Mouse (Mus musculus) heart, embryonic 15.5 days (tissue): ENCODE results near the gene Raly. TPM values are rescaled to one million over a fixed set of nuclear protein-coding genes. Genes with fewer than 3 reads are reported as not detected.

Experiments used
- ATAC-seq: fragments of 200-750 bp; cut with Nextera tagmentation; replicated peaks from 2 replicates; pipeline ENCODE4 v1.8.0; 2017; ENCODE audit warnings: low read depth, moderate TSS enrichment; ENCODE audit not compliant: insufficient number of reproducible peaks, insufficient read depth, low FRiP score
- H3K27ac ChIP-seq: fragments of 300-500 bp; sonication (generic); 2 replicates; pipeline ENCODE4 v1.5.1; 2015; ENCODE audit warnings: mild to moderate bottlenecking, inconsistent platforms
- H3K27me3 ChIP-seq: fragments of 300-500 bp; sonication (generic); 2 replicates; pipeline ENCODE4 v1.6.1; 2015; ENCODE audit warnings: inconsistent platforms
- H3K36me3 ChIP-seq: fragments of 300-500 bp; sonication (generic); 2 replicates; pipeline ENCODE4 v1.6.1; 2015; ENCODE audit warnings: mild to moderate bottlenecking, inconsistent platforms
- H3K4me1 ChIP-seq: fragments of 300-500 bp; sonication (generic); replicated peaks from 2 replicates; pipeline ENCODE4 v1.6.1; 2015; ENCODE audit warnings: inconsistent platforms
- H3K4me2 ChIP-seq: fragments of 300-500 bp; sonication (generic); 2 replicates; pipeline ENCODE4 v1.6.1; 2015; ENCODE audit warnings: inconsistent platforms, mild to moderate bottlenecking, moderate library complexity
- H3K4me3 ChIP-seq: fragments of 300-500 bp; sonication (generic); 2 replicates; pipeline ENCODE4 v1.5.1; 2015; ENCODE audit warnings: mild to moderate bottlenecking, inconsistent platforms
- H3K9ac ChIP-seq: fragments of 300-500 bp; sonication (generic); 2 replicates; pipeline ENCODE4 v1.6.1; 2015; ENCODE audit warnings: mild to moderate bottlenecking, inconsistent platforms
- H3K9me3 ChIP-seq: fragments of 300-500 bp; sonication (generic); replicated peaks from 2 replicates; pipeline ENCODE4 v1.6.1; 2016; ENCODE audit warnings: inconsistent platforms
- WGBS: fragments of 180-500 bp; shearing (Covaris S2); methylation state at CpG from one replicate; pipeline ENCODE4 v1.1.7; 2015; ENCODE audit warnings: mixed read lengths; 5-methylcytosine and 5-hydroxymethylcytosine counted together
- polyA plus RNA-seq: library from polyadenylated mRNA; unstranded; fragments of >200 nt; fragmentation: Nextera tagmentation; extraction: Ambion mirVana; gene quantifications from 2 replicates; pipeline ENCODE4 v1.2.1, GENCODE M21; 2015

Raly gene
- polyA plus RNA-seq: 28.9 and 32.9 TPM in 2 replicates

DNA sequence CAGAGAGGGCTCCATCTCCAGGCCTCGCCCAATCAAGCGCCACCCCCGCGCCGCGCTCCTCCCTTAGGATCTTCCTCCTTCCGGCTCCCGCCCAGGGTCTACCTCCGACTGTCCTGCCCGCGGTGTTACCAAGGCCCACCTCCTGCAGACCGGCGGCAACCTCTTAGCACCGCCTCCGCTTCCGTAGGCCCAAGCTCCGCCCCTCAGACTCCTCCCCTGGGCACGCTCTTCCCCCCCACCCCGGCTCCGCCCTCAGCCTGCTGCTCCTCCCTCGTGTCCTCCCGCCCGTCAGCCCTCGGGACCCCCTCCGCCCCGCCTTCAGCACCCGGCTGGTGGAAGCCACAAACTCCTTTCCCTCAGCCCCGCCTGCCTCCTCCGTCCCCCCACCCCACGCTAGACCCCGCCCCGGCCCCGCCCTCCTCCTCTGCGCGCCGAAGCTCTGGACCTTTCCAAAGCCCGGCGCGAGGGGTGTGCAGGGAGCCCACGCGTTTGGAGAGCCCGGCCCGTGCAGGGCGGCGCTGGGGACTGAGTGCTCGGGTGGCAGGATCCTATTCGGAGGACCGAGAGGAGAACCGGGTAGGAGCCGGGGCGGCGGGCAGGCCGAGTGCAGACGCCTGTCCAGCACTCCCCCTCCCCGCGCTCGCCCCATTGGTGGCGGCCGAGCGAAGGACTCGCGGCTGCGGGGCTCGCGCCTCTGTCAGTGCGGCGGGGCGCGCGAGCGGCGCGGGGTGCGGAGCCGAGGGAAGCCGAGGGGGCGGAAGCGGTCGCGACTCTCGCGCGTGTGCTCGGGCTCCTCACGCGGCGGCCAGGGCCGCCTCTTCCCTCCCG, at the start of gene Raly, which contains the start of gene a:
Gene Raly (plus strand): TSS at position 441 of the 828 bp plus-strand sequence.
Gene a (plus strand): TSS at position 747 of the 828 bp plus-strand sequence.
- peak within 1 kb of the TSS; percentile 98 for H3K4me3 ChIP-seq
- peaks cover 36% of the 10 kb centered on the region for H3K4me1 ChIP-seq
- no peaks in the 10 kb centered on the region for H3K9me3 ChIP-seq
- H3K27ac ChIP-seq: peak within 1 kb of the TSS; percentile 95
- peak; percentile 95 for ATAC-seq
- H3K36me3 ChIP-seq: no peaks in the 10 kb centered on the region
- WGBS: 1% methylated on average over 83 of the region's 89 CpGs
- peak within 1 kb of the TSS; percentile 99 for H3K9ac ChIP-seq
- H3K4me2 ChIP-seq: peak within 1 kb of the TSS; percentile 66
- H3K27me3 ChIP-seq: no peaks in the 10 kb centered on the region

DNA sequence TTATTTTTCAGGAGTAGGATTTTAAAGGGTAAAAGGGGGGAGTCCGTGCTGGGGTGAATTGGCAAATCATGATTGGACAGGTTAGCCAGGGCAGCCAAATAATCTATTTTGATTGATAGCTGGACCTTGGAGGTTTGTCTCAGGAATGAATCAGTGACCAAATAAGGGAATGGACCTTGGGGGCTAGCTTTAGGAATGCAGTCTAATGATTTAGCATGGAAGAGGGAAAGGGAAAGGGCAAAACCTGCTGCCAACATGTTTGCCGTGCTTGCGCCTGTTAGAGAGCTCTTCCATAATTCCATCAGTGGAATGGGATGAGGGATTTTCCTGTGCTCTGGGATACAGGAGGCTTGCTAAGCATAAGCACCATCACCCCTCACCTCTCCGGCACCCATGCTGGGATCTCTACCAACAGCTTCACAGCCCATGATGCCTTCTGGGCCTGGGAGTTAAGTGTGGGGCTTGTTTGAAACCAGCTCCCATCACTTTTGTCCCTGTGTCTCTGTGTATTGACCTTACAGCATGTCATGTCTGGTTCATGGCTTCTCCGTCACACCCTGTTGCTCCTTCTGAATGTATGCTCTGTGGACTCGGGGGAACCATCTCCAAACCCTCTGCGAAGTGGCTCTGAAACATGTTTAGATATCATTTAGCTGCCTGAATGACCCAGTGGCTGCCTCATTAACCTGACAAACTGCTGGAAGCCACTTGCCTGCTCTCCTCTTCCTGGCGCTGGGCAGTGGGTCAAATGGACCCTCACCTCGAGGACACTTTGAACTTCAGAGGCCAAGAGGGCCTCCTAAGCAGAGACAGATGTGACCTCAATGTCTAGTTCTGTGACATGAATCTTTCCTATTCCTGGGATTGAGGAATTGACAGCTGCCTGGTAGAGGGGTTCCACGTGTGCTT, 47.7 kb upstream of the Raly start:
- Histone ChIP-seq H3K4me1 (no peaks in the 10 kb centered on the region), H3K4me3 (no peak overlapping the region), H3K36me3 (no peaks in the 10 kb centered on the region), H3K27me3 (no peaks in the 10 kb centered on the region), H3K4me2 (no peak overlapping the region), H3K9ac (no peak overlapping the region), H3K27ac (no peak overlapping the region), H3K9me3 (no peaks in the 10 kb centered on the region)
- ATAC-seq: no peak
- WGBS: 68% methylated on average over 10 of the region's 10 CpGs

DNA sequence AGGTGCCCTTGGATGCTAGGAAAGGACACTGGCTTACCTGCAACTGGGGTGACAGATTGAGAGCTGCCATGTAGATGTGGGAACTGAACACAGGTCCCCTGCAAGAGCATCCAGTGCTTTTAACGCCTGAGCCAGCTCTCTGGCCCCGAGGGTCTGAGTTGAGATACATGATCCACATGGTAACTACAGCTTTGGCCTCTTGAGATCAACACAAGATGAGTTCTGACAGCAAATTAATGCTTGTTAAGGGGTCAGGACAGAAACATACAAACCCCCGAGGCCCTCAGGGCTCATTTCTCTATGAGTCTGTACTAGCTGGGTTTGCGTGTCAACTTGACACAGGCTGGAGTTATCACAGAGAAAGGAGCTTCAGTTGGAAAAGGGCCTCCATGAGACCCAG, 47.0 kb upstream of the Raly start:
- Histone ChIP-seq H3K27ac (no peak overlapping the region), H3K9ac (no peak overlapping the region), H3K4me1 (no peaks in the 10 kb centered on the region), H3K4me3 (no peak overlapping the region), H3K36me3 (no peaks in the 10 kb centered on the region), H3K9me3 (no peaks in the 10 kb centered on the region), H3K27me3 (no peaks in the 10 kb centered on the region), H3K4me2 (no peak overlapping the region)
- 60% methylated on average over 4 of the region's 4 CpGs for WGBS
- no peak for ATAC-seq

DNA sequence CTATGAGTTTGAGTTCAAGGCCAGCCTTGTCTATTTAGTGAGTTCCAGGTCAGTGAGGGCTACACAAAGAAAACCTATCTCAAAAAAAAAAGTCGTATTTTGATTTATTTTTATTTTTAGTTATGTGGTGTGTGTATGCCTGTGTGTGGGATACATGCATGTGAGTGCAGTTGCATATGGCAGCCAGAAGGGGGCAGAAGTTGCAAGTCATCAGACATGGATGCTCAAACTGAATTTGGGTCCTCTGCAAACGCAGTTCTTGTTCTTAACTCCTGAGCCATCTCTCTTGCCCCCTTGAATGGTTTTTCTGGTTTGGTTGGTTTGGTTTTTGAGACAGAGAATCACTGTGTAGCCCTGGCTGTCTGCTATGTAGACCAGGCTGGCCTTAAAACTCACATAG, 42.5 kb upstream of the Raly start:
- H3K9ac ChIP-seq: no peak overlapping the region
- no peak for ATAC-seq
- H3K4me1 ChIP-seq: peaks cover 8% of the 10 kb centered on the region; the same call in 1 of the 2 replicates
- WGBS: 74% methylated on average over 2 of the region's 2 CpGs
- H3K9me3 ChIP-seq: no peaks in the 10 kb centered on the region
- H3K4me3 ChIP-seq: no peak overlapping the region
- no peak overlapping the region for H3K27ac ChIP-seq
- H3K27me3 ChIP-seq: no peaks in the 10 kb centered on the region
- H3K36me3 ChIP-seq: no peaks in the 10 kb centered on the region
- H3K4me2 ChIP-seq: no peak overlapping the region

DNA sequence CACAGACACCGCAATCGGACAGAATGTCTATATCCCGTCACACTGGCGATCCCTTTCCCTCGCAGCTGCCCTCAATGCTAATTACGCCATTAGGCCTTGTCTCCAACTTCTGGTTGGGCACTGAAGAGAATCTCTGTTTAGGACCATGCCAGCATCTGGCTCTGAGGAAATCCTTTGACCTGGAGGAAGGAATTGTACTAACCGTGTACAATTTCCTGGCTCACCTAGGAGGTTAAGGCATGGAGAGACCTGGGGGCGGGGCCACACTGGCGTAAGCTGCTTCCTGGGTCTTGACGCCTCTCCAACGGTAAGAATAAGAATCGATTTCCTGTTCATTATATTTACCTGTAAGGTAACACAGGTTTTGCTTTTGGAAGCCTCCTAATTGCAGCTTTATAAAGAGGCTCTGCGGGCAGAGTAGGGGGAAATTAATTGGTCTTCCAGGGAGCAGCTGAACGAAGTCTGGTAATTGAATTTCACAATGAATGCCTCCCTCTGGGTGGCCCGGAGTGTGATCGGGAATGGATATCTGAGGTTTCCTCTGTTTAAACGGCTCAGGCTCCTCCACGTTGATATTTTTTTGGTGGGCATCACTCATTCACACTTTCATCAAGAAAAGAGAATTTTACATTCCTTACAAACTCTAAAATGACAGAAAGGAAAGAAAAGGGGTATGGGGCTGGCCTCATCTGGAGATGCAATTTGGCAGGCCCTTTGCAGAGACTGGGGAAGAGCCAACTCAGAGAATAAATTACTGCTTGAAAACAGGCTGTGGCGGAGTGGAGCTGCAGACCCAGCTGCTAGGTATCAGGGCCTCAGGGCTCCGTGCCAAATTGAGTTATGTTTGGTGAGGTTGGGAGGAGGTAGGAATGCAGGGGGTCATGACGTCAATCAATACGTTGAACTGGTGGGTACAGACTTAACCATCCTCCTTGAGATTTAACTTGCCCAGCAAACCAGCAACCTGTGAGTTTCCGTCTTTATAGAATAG, 41.6 kb upstream of the Raly start:
- no peak overlapping the region for H3K4me3 ChIP-seq
- WGBS: 60% methylated on average over 23 of the region's 23 CpGs
- no peak overlapping the region for H3K4me2 ChIP-seq

DNA sequence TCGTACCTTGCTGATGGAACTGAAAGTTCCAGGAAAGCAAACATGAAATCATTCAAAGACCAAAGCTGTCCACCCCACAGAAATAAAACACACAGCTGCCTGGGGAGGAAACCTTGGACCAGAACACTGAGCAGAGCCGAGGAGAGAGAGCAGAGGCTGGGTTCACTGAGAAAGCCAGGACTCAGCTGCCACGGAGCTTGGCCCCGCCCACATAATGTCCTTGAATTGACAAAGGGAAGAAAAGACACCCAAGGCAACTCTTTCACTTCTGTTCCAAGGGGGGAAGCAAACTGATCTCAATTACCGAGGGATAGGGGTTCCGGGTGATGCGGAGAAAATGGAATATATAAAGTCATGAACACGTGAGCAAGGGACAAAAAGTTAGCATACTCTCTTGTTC, 39.0 kb upstream of the Raly start:
- Histone ChIP-seq H3K27ac (no peak overlapping the region), H3K36me3 (no peaks in the 10 kb centered on the region)
- 59% methylated on average over 8 of the region's 8 CpGs for WGBS

More for the DNA sequence above, 41.6 kb upstream of the Raly start:
- Histone ChIP-seq H3K27ac (no peak overlapping the region), H3K9ac (no peak overlapping the region), H3K4me1 (peaks cover 8% of the 10 kb centered on the region; the same call in 1 of the 2 replicates), H3K9me3 (no peaks in the 10 kb centered on the region), H3K36me3 (no peaks in the 10 kb centered on the region), H3K27me3 (no peaks in the 10 kb centered on the region)
- ATAC-seq: no peak

DNA sequence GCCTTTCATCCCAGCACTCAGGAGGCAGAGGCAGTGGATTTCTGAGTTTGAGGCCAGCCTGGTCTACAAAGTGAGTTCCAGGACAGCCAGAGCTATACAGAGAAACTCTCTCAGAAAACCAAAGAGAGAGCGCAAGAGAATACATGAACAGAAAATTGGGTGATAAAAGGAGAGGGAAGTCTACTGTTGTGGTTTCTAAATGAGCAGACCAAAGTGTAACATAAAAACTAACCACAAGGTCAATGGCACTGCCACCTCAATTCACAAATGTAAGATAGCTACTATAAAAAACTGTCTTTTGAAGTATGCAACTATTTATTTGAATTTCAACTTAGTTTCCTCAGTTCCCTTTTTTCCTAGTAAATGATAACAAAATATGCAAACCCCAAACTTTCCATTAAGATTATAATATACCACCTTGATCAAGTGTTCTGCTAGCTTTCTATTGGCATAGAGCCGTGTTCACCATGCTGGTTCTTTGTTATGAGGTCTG, 36.8 kb upstream of the Raly start:
- no peaks in the 10 kb centered on the region for H3K9me3 ChIP-seq
- no peaks in the 10 kb centered on the region for H3K27me3 ChIP-seq
- H3K4me2 ChIP-seq: no peak overlapping the region
- no peaks in the 10 kb centered on the region for H3K36me3 ChIP-seq
- no peak overlapping the region for H3K9ac ChIP-seq
- WGBS: 87% methylated on average over 2 of the region's 2 CpGs
- peaks cover 6% of the 10 kb centered on the region; the same call in 1 of the 2 replicates for H3K4me1 ChIP-seq
- H3K27ac ChIP-seq: no peak overlapping the region
- no peak overlapping the region for H3K4me3 ChIP-seq
- no peak for ATAC-seq

More for the DNA sequence above, 39.0 kb upstream of the Raly start:
- ATAC-seq: no peak
- no peak overlapping the region for H3K4me3 ChIP-seq
- H3K27me3 ChIP-seq: no peaks in the 10 kb centered on the region
- H3K9ac ChIP-seq: no peak overlapping the region
- no peak overlapping the region for H3K4me2 ChIP-seq
- H3K4me1 ChIP-seq: peaks cover 8% of the 10 kb centered on the region; the same call in 1 of the 2 replicates
- no peaks in the 10 kb centered on the region for H3K9me3 ChIP-seq

DNA sequence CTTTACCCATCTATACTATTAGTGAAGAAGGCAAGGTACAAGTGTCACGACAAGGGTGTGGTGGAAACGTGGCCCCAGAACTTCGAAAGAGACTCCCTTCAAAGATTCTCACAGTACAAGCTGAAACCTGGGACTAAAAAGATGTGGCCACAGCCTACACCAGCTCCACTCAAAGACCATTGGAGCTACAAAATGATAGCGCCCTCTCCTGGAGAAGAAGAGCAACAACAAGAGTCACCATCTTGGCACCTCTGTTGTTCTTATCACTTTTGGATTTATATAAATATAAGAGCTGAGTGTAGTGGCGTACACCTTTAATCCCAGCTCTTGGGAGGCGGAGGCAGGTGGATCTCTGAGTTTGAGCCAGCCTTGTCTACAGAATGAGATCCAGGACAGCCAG, 35.1 kb upstream of the Raly start:
- Histone ChIP-seq H3K27me3 (no peaks in the 10 kb centered on the region), H3K4me2 (no peak overlapping the region), H3K9me3 (no peaks in the 10 kb centered on the region), H3K27ac (no peak overlapping the region), H3K9ac (no peak overlapping the region), H3K36me3 (no peaks in the 10 kb centered on the region), H3K4me1 (no peaks in the 10 kb centered on the region), H3K4me3 (no peak overlapping the region)
- WGBS: 66% methylated on average over 6 of the region's 6 CpGs
- ATAC-seq: no peak

DNA sequence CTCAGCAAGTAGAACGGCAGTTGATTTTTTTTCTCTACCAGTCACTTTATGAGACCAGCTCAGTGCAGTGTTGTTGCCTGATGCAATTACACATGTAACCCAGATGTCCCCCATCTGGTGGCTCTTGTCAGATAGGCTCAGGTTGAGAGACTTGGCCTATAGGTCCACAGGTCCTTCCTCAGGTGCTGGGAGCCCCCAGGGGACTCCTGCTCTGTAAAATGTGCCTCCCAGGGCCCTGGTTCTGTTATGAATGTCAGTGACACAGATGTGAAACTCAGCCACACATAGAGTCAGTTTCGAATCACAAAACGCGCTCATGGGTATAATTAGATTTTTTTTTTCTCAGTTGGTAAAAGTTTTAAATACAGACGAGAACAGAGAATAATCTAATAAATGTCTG, 33.2 kb upstream of the Raly start:
- no peak for ATAC-seq
- Histone ChIP-seq H3K36me3 (no peaks in the 10 kb centered on the region), H3K27ac (no peak overlapping the region), H3K4me3 (no peak overlapping the region), H3K27me3 (no peaks in the 10 kb centered on the region), H3K4me1 (no peaks in the 10 kb centered on the region), H3K4me2 (no peak overlapping the region), H3K9ac (no peak overlapping the region), H3K9me3 (no peaks in the 10 kb centered on the region)
- WGBS: 85% methylated on average over 5 of the region's 5 CpGs

DNA sequence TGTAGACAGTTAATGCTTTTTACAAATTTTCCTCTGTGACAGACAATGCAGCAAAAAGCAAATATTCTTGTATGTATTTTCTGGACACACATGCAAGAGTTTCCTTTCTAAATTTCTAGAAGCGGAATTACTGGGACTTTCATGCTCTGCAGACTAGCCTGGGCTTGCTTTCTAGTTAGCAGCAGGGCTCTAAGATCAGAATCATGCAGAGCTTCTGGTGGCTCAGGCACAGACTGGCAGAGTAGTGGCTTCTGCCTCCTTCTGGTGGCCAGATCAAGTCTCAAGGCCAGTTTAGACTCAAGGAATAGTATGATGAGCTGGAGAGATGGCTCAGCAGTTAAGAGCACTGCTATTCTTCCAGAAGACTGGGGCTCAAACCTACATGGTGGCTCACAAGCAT, 32.4 kb upstream of the Raly start:
- no peak overlapping the region for H3K4me3 ChIP-seq
- H3K4me1 ChIP-seq: peaks cover 6% of the 10 kb centered on the region
- WGBS: 78% methylated on average over 1 of the region's 1 CpGs
- no peak overlapping the region for H3K9ac ChIP-seq
- no peak for ATAC-seq
- no peaks in the 10 kb centered on the region for H3K27me3 ChIP-seq
- H3K27ac ChIP-seq: no peak overlapping the region
- H3K36me3 ChIP-seq: no peaks in the 10 kb centered on the region
- no peaks in the 10 kb centered on the region for H3K9me3 ChIP-seq
- H3K4me2 ChIP-seq: no peak overlapping the region
